Mouse (Mus musculus): ENCODE measurements around the gene Catsperg2.
"Not testable (repeated sequence)": the region's sequence is repeated elsewhere in the genome, so short reads cannot be mapped to it uniquely, and the experiment has no call there.

Gene Catsperg2

DNA sequence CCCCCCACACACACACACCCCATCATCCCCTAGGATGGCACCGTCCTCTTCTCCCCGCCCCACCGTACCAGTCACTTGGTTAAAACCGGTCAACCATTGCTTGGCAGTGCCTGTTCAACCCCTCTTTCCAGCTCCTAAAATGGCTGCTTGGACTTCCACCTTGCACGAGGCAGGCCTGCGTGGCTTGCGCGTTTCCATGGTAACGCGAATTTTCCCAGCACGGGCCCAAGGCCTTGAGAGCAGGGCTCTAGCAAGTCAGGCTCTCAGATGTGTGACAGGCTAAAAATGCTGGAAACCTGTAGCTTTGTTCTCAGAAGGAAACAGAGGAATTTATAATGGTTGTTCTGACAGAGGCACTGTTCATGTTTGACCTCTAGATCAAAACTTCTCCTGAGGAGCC, at the start of gene Catsperg2:
Catsperg2 (minus strand) TSS at position 173 of the 400 bp plus-strand sequence.
- in situ Hi-C loops (cut with MboI; ENCODE audit: low sequenced_read_pairs), result not testable (repeated sequence)

DNA sequence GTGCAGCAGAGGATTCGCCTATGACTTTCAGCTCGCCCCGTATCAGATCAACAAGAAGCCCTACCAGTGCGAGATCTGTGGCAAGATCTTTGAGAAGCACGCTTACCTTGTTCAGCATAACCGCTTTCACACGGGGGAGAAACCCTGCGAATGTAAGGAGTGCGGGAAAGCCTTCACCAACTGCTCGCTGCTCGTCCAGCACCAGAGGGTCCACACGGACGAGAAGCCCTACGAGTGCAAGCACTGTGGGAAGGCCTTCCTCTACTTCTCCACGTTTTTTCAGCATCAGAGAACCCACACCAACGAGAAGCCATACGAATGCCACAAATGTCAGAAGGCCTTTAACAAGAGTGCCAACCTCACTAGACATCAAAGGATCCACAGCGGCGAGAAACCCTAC, 49.7 kb upstream of the Catsperg2 start:
- in situ Hi-C loops (cut with MboI; ENCODE audit: low sequenced_read_pairs), result no loop called here

DNA sequence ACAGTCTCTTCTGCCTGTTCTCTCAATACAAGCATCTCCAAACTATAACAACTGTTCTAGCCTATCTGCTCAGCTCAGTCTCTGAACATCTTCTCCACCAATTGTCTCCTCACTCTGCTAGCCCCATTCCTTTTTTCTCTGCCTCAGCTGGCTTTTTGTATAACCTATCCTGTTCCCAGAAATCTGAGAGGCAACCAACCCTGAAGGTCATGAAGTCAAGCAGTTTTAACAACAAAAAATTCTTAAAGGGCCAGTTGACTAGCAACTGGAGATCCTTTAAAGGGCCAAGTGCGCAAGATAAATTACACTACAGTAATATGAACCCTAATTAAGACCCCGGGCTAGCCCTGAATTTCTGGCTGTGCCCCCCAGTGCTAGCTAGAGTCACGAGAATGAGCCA, 47.5 kb upstream of the Catsperg2 start:
- in situ Hi-C loops (cut with MboI; ENCODE audit: low sequenced_read_pairs), result no loop called here

DNA sequence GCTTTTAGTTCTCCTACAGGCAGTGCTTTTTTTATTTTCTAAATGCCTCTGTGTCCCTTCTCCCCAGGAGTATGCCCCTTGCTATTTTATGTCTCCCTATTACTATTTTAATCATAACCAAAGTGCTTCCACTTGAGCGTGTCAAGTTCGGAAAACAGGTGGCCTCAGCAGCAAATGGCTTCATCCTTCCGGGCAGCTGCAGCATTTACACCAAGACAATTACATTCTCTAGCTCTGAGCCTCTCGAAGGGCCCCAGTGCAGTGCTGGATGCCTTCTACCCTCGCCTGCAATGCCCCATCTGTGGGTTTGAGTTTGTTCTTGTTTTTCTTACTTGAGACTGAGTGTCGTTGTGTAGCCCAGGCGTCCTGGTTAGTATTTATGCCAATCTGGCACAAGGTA, 46.7 kb upstream of the Catsperg2 start:
- in situ Hi-C loops (cut with MboI; ENCODE audit: low sequenced_read_pairs), result no loop called here

DNA sequence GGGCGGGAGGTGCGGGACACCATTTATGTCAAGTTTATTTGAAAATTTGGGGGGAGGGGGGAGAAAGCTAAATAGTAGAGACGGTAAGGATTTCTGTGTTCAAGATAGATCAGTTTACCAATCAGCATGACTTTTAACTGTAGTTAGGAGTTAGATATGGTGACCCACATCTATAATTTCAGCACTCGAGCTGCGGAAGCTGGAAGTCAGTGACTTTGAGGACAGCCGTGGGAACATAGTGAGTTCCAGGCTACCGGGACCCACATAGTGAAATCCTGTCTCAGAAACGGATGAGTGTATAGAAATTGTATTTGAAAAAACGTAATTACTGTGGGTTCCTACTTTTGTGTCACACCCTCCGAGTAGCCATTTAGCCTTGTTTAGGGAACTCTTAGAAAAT, 42.1 kb upstream of the Catsperg2 start:
- in situ Hi-C loops (cut with MboI; ENCODE audit: low sequenced_read_pairs), result no loop called here

DNA sequence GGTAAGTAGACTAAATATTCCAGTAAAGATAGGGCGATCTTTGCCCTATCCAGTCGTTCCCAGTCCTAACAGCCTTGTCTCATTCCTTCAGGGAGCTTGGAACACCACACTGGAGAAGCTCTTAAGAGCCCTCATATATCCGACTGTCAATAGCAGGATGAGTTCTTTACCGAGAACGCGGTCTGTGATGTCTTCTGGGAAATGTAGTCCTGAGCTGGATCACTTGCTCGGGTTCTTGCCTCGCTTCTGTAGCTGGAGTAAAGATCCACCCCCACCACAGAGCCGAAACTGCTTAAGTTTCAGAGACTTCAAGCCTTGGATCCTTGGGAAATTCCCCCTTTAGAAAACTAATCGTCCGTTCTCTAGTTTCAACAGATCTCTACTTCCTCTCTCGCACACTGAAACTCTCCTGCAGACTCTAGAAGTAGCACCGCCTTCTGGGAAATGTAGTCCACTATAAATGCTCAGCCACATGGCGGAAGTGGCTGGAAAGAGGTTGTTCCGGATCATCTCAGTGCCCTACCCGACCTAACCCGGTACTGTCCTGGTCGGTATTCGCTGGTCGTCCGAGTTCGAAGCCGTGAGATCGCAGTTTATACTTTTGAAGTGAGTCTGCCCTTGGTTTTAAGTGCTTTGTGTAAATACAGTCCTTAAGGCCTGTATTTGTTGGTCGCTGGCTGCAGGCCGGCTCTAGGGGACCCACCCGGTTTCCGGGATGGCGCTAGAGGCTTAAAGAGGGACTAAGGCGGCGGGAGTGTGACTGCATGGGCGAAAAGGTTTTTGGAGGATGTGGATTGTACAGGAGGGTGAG, 41.5 kb upstream of the Catsperg2 start, which contains the start of gene Zfp84:
Zfp84 (plus strand) TSS at position 463 of the 811 bp plus-strand sequence.
- in situ Hi-C loops (cut with MboI; ENCODE audit: low sequenced_read_pairs), result no loop called here

DNA sequence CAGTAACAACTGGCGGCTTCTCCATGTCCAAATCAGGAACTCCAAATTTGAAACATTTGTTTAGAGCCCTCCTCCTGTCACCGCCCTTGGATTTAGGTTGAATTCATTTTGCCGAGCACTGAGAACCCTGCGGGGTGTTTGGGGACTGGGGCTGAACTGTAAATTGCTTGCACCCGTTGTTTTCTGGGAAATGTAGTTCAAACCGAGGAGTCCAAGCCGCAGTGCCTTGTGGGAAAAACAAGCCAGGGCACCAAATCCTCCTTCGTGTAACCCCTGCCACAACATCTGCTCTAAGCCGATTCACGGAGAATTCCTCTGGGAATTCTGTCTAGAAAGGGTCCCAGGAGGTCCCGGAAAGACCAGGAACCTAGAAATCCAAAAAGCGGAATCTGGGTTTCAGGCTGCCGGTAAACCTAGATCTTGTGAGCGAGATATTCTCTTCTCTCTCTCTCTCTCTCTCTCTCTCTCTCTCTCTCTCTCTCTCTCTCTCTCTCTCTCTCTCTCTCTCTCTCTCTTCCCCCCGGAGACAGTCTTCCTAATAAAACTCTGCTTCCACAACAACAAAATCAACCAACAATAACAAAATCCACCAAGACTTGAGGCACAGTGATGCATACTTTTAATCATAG, 40.3 kb upstream of the Catsperg2 start:
- in situ Hi-C loops (cut with MboI; ENCODE audit: low sequenced_read_pairs), result no loop called here

DNA sequence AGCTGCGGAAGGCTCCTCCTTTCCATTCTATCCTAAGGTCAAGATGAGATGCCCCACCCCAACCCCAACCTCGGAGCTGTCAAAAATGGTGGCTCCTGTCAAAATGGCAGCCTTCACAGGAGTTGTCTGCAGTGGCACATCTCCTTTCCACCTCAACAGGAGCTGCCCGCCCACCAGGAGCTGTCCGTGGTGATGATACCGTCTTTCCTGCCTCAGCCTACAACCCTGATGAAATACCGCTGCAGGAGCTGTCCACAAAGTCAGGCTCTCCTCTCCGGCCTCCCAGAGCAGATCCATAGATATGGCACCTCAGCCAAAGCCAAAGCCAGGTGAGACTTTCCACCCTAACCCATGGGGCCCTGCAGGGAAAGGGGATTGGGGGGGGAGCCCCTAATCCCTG, 37.9 kb upstream of the Catsperg2 start:
- in situ Hi-C loops (cut with MboI; ENCODE audit: low sequenced_read_pairs), result no loop called here

DNA sequence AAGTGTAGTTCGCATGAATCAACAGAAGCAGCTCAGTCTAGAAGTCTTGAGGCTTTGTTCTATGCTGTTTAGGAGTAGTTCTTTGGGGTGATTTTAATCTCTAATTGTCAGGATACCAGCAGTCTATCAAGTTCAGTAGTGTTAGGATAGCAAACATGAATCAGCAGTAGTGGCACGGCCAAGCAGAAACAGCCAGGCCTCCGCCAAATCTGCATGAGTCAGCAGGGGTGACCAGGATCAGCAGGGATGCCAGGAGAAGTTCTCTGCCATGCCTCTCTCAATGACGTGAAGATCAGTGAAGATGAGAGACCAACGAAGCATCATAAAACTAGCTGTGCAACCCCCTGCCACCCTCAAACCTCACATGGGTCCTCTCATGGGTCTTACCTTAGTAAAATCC, 33.6 kb upstream of the Catsperg2 start:
- in situ Hi-C loops (cut with MboI; ENCODE audit: low sequenced_read_pairs), result no loop called here

DNA sequence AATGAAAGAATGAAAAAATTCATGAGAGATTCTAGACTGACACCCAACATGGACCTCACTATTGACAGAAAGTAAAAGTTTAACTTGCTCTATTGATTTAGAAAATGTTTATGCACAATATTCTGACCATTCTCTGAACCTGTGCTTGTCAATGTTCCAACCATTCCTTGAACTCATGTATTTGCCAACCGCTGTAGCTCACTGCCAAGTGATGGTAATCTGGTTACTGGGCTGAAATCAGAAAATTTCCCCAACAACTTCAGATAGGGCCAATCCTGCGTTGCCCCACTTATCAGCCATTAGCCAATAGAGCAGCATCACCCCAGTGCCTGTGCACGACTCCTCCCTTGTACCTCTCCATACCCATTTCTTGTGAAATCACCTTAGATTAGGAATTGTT, 15.4 kb upstream of the Catsperg2 start:
- in situ Hi-C loops (cut with MboI; ENCODE audit: low sequenced_read_pairs), result no loop called here

DNA sequence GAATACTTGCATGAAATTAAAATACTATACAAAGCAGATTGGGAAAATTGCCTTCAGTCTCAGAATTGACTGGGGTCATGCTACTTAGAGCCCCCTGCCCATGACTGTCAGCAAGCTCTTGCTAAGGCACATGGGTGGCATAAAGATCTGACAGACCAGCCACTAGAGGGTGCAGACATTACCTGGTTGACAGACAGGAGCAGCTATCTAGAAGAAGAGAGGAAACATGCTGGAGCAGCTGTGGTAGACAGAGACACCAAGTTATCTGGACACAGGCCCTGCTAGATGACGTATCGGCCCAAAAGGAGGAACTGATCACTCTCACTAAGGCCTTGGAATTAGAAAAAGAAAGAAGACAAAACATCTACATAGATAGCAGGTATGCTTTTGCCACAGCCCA, 1.2 kb upstream of the Catsperg2 start:
- in situ Hi-C loops (cut with MboI; ENCODE audit: low sequenced_read_pairs), result no loop called here

DNA sequence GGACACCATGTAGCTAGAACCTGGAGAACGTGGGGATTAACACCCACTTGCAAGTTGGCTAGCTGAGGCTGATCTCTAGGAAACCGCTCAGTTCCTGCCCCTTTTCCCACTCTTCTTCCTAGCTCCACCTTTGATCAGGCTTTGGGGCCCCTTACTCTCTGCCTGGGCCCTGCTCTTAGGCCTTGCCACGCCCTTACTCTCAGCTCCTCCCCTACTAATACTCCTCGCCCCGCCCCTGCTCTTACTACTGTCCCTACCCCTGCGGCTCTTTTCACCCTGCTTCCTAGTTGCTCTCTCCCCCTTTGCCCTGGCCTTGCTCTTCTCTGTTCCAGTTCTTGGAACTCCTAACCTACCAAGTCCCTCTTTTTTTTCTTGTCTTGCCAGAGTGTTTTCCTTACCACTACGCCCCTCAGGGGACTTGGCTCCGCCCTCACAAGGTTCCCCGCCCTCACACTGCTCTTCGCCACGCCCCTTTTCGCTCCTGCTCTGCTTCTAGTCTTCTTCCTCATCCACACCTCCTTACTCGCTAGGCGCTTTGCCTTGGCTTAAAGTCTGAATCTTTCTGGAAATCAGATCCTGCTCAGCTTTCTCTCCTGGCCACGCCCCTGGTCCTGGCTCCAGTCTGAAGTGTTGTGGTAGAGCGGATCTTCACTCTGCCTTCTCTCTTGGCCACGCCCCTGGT, 1.2 kb downstream of the Catsperg2 start:
- in situ Hi-C loops (cut with MboI; ENCODE audit: low sequenced_read_pairs), result not testable (repeated sequence)

DNA sequence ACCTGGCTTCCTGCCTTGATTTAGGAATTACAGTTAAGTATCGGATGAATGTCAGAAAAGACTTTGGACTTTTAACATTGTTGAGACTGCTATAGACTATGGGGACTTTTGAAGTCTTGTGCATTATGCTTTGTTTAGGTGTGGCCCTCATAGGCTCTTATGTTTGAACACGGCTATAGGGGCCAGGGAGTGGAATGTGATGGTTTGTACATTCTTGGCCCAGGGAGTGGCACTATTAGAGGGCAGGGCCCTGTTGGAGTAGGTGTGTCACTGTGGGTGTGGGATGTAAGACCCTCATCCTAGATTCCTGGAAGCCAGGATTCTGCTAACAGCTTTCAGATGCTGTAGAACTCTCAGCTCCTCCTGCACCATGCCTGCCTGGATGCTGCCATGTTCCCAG, 17.9 kb downstream of the Catsperg2 start:
- in situ Hi-C loops (cut with MboI; ENCODE audit: low sequenced_read_pairs), result not testable (repeated sequence)

DNA sequence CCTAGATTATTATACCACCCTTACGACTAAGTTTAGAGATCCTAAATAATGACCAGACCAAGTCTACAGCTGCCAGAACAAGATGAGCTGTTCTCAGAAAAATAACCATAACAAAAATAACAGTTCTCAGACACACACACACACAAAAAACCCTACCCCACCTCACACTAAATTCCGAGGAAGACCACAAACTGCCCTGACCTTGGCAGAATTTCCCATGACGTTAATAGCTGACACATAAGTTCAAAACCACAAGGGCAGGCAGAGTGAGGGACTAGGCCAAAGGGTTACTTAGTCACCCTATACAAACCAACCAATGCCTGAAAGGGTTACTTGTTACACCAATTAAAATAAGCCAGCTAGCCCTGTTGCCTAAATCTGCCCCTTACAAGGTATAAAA, 31.6 kb downstream of the Catsperg2 start:
- in situ Hi-C loops (cut with MboI; ENCODE audit: low sequenced_read_pairs), result not testable (repeated sequence)

DNA sequence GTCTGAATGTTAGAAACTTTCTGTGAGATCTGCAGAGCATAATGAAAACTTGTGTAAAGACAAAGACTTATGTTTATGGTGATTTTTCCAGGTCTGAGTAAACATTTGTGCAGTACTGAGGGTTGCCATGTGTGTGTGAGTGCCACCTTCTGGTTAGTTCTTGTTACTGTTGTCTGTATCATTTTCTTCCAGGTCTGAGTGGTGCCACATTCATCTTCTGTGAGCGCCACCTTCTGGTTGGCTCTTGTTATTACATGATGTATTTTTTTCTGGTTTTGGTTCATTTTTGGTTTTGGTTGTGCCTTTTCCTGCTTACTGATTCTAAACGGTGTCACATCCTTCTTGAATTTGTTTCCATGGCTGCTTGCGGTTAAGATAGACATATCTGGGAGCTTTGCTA, 45.0 kb downstream of the Catsperg2 start:
- in situ Hi-C loops (cut with MboI; ENCODE audit: low sequenced_read_pairs), result no loop called here
